Mouse (Mus musculus): Measurements from ENCODE around the gene Skint3.
"Not testable (repeated sequence)": the region's sequence is repeated elsewhere in the genome, so short reads cannot be mapped to it uniquely, and the experiment has no call there.

Gene Skint3

DNA sequence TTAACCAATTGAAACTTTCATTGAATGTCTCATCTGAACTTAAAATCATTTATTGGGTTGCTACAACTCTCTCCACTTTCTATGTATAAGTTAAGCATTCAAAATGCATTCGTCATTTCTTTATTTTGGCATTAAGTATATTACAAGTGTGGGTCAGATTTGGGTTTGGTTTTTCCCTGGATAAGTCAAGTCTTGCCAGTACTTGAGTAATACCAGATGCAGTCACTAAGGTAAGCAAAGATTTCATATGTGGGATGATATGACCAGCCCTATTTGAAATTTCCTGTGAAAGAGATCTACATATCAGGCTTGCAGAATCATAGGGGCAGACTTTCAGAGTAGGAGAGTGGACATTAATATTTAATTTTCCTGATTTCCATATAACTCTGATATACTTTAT is at the start of gene Skint3:
Gene Skint3, plus strand, starts transcription at position 301 of the 400 bp plus-strand sequence.
- no peak for DNase-seq

DNA sequence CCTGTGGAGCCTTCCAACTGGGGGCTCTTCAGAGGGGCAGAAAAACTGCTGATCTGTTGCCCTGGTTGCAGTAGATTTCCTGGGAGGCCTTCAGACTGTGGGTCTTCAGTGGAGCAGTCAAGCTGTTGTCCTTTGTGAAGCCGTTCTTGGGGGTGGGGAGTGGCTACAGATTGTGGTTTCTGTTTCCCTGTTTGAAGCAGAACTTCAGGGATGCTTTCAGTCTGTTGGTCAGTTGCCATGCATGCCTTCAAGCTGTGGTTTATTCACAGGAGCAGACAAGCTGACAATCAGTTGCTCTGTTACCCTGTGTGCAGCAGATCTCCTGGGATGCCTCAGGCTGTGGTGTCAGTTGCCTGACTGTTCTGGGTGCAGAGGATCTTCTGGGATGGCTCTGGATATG is 11.4 kb downstream of the Skint3 start:
- DNase-seq, result no peak

DNA sequence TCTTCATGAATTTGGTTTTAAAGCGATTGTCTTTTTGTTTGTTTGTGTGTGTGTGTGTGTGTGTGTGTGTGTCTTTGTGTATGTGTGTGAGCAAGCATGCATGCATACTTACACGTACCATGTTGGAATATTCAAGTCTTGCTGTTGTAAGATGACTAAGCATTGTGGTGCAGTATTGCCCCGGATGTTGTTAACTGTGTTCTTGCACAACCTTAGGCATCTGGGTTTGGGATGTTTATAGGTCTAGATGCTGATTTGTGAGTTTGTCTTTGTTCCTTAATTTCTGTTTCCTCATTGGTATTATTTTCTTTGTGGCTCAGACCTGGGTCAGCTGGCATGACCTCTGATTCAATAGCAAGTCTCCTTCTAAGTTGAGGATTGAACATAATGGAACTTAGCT is 11.9 kb downstream of the Skint3 start:
- no peak for DNase-seq

DNA sequence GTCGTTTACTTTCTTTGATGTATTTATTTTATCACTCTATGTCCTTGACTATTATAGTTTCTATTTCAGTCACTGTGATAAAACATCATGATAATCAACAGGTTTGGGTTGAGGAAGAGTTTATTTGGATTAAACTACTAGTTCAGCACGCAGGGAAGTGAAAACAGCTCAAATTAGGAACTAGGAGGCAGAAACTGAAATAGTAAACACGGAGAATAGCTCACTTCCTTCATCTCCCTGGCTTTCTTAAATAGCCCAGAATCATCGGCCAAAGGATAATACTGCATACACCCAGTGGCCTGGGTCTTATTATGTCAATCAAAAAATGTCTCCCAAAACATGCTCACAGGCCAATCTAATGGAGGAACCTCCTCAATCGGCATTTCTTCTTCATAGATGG is 24.0 kb downstream of the Skint3 start:
- no peak for DNase-seq

DNA sequence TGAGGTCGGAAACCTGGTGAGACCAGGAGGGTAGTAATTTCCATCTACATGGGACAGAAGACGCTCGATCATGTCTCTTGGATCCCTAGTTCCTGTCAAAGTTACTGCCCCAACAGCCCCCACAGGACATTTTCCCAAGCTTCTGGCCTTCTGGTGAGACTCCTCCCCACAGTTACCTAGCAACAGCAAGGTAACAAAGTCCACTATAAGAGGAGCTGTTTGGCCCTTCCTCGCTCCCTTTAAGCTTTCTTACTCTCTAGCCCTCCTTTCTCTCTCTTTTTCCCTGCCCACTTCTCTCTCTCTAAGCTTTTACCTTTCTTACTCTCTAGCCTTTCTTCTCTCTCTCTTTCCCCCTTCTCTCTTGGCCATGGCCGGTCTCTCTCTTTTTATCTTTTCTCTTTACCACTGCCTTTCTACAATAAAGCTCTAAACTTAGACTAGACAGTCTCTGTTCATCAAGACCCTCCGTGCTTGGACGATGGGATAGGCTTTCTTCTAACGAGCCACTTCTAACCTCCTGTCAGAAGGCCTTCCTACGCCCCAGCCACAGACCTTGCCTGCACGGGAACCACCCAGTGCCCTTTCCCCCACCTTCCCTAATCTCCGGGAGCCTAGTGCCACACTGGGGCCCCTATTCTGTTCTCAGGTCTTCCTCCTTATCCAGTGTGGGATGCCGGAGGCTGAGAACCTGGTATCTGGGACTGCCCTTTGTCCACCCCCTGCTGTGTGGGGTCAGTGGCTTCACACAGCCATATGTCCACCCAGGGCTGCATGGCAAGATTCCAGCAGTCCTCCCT is 55.3 kb downstream of the Skint3 start:
- no peak for DNase-seq

DNA sequence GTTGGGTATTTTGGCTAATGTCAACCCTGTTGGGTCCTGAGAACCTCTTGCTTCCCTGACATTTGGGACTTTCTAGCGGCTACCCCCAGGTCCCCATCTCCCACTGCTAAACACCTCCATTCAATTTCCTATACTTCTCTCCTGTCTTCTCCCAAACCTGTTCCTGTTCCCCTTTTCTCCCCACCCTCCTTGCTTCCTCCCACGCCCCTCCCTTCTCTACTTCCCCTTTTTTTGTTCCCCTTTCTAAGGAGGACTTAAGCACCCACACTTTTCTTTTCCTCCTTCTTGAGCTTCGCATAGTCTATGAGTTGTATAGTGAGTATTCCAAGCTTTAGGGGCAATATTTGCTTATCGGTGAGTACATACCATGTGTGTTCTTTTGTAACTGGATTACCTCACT is 56.4 kb downstream of the Skint3 start:
- DNase-seq, result no peak

DNA sequence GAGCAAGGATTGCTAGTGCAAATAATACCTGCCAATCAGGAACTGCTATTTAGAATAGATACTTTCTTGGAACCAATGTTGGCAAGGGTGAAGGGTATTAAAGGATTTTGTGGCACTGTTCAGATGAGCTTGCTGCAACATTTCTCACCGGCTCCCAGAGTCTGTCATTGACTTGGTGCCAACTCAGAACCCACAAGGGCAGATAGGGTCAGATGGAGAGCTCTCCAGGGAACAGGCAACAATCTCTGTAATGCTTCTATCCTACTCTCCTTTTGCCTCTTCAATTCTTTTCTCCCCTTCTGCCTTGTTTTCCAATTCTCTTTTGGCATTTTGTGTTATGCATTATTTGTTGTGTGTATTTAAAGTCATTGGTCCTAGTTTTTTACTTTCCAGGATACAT is 70.3 kb downstream of the Skint3 start:
- DNase-seq, result no peak

DNA sequence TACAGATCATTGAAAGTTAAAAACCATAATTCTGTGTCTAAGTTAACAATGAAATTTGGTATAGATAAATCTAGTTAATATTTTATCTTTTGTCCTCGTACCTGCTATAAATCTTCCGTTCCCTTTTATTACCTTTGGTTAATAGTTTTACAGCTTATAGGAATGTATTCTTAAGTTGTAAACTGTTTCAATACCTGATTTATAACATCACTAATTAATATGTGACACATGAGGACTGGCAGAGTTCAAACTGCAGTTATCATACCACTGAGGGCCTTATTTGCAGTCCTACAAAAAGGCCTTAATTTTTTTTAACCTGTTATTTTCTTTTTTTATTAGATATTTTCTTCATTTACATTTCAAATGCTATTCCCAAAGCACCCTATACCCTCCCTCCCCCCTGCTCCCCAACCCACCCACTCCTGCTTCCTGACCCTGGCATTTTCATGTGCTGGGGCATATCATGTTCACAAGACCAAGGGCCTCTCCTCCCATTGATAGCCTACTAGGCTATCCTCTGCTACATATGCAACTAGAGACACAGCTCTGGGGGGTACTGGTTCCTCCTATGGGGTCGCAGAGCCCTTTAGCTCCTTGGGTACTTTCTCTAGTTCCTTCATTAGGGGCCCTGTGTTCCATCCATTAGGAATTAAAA is 70.9 kb downstream of the Skint3 start:
- DNase-seq, result no peak

DNA sequence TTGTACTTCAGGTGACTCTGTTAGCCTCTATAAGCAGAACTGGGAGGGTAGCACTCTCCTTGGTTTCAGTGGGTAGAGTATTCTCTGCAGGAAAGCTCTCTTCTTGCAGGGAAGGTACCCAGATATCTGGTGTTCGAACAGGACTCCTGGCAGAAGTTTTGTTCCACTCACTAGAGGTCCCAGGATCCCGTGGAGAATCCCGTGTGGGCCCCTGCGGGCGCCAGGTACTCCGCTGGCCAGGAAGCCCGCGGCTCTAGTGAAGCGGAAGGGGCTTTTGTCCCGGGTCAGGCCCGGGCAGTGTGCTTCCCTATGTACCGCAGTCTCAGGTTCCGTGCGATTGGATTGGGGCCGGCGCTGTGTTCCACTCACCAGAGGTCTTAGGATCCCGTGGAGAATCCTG is 117.1 kb downstream of the Skint3 start:
- DNase-seq, result not testable (repeated sequence)

All from kidney, adult 9 months (tissue).